Mouse (Mus musculus) myocyte (in vitro differentiated cells): Measurements from ENCODE around the gene Gm20388.

Experiments
- CEBPB ChIP-seq: IDR thresholded peaks from 2 replicates; pipeline ENCODE4 v1.6.1; 2011; ENCODE audit warnings: mild to moderate bottlenecking, moderate library complexity; ENCODE audit not compliant: poor library complexity, insufficient read depth, severe bottlenecking
- E2F4 ChIP-seq: IDR thresholded peaks from one replicate; pipeline ENCODE4 v1.6.1; 2011; ENCODE audit warnings: mild to moderate bottlenecking, control low read depth, moderate library complexity; ENCODE audit not compliant: insufficient read depth
- MAX ChIP-seq: IDR thresholded peaks from one replicate; pipeline ENCODE4 v1.6.1; 2011; ENCODE audit warnings: low read depth, mild to moderate bottlenecking, control low read depth
- MYOD1 ChIP-seq, 3 experiments: IDR thresholded peaks; one replicate each; pipeline ENCODE4 v1.6.1; 2011; ENCODE audit warnings: control low read depth in 2 of 3, low read depth in 2 of 3, mild to moderate bottlenecking in 2 of 3, moderate library complexity in 1 of 3; ENCODE audit not compliant: insufficient read length in 2 of 3, control insufficient read depth in 1 of 3
- MYOG ChIP-seq, 3 experiments: IDR thresholded peaks; one replicate each; pipeline ENCODE4 v1.6.1; 2011; ENCODE audit warnings: control low read depth in 2 of 3, low read depth in 2 of 3, mild to moderate bottlenecking in 2 of 3; ENCODE audit not compliant: insufficient read length in 2 of 3, control insufficient read depth in 1 of 3, insufficient read depth in 1 of 3
- POLR2A ChIP-seq: IDR thresholded peaks from one replicate; pipeline ENCODE4 v1.6.1; 2011; ENCODE audit warnings: low read depth, mild to moderate bottlenecking, control low read depth, moderate library complexity; ENCODE audit not compliant: insufficient read length
- POLR2AphosphoS2 ChIP-seq: IDR thresholded peaks from one replicate; pipeline ENCODE4 v1.6.1; 2011; ENCODE audit warnings: low read depth, control low read depth; ENCODE audit not compliant: insufficient read length
- REST ChIP-seq: IDR thresholded peaks from one replicate; pipeline ENCODE4 v1.6.1; 2011; ENCODE audit warnings: mild to moderate bottlenecking, control low read depth, moderate library complexity; ENCODE audit not compliant: insufficient read depth, insufficient read length
- SRF ChIP-seq: IDR thresholded peaks from one replicate; pipeline ENCODE4 v1.6.1; 2011; ENCODE audit warnings: low read depth; ENCODE audit not compliant: control insufficient read depth, insufficient read length
- TCF12 ChIP-seq: IDR thresholded peaks from one replicate; pipeline ENCODE4 v1.6.1; 2011; ENCODE audit warnings: mild to moderate bottlenecking, control low read depth; ENCODE audit not compliant: poor library complexity, insufficient read depth, severe bottlenecking
- USF1 ChIP-seq: IDR thresholded peaks from one replicate; pipeline ENCODE4 v1.6.1; 2011; ENCODE audit warnings: low read depth, mild to moderate bottlenecking, control low read depth, moderate library complexity

DNA sequence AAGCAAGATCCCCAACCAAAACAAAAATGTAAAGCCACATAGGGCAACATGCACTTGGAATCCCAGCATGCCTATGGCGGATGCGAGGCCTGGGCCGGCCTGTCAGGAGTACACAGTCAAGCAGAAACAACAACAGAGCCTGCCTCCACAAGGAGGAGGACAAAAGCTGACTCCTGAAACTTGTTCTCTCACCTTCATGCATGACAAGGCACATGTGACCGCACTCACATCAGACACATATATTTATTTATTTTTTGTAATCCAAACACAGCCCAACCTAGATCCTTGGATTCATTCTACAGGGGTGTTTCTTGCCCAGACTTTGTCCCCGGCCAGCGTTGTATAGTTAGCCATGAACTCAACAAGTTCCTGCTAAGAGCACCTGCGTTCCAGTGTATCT lies 3137.2 kb downstream of the Gm20388 start:
- TF ChIP-seq SRF = no peak
- no peak for TF ChIP-seq POLR2A
- TF ChIP-seq POLR2AphosphoS2 = no peak
- TF ChIP-seq E2F4 = no peak
- TF ChIP-seq MAX = no peak
- TF ChIP-seq USF1 = no peak
- no peak for TF ChIP-seq MYOG (IDR thresholded peaks at IDR 0.05; ENCODE audit: control insufficient read depth in 1 of 3, insufficient read depth in 1 of 3, insufficient read length in 2 of 3, low read depth in 2 of 3)
- no peak for TF ChIP-seq TCF12
- TF ChIP-seq CEBPB = no peak
- TF ChIP-seq MYOD1 (IDR thresholded peaks at IDR 0.05; ENCODE audit: control insufficient read depth in 1 of 3, insufficient read length in 2 of 3, low read depth in 2 of 3) = no peak
- no peak for TF ChIP-seq REST
